Mouse (Mus musculus): Measurements from ENCODE around the gene Iqcn. TPM values are rescaled to one million over a fixed set of nuclear protein-coding genes. Genes with fewer than 3 reads are reported as not detected.
A peak's percentile ranks its signal among the peaks of the same experiment; 100 is the strongest.

The Iqcn gene
- polyA plus RNA-seq, 1 experiment from 2014 or later = not detected

DNA sequence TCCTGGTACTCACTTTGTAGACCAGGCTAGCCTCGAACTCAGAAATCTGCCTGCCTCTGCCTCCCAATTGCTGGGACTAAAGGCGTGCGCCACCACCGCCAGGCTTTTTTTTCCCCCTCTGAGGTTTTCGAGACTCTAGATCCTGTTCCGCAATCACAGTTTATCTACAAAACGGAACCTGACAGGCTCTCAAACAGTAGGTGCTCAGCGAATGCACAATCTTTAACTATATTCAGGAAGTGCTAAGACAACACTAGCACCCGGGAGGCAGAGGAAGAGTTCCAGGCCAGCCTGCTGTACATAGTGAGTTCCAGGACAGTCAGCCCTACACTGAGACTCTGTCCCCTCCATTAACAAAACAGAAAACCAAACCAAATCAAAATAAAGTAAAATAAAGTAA is 62.1 kb downstream of the Iqcn start:
- 35% methylated on average over 9 of the region's 9 CpGs for WGBS (ENCODE audit: missing documents)
- Histone ChIP-seq H3K4me3 (ENCODE audit: inconsistent target) (peak overlapping the region; percentile 55), H3K36me3 (ENCODE audit: inconsistent target) (peaks cover under 1% of the 10 kb centered on the region; the same call in 1 of the 2 replicates), H3K79me2 (ENCODE audit: inconsistent target) (peaks cover 4% of the 10 kb centered on the region; the same call in 1 of the 2 replicates), H3K27ac (peak overlapping the region; percentile 58)

DNA sequence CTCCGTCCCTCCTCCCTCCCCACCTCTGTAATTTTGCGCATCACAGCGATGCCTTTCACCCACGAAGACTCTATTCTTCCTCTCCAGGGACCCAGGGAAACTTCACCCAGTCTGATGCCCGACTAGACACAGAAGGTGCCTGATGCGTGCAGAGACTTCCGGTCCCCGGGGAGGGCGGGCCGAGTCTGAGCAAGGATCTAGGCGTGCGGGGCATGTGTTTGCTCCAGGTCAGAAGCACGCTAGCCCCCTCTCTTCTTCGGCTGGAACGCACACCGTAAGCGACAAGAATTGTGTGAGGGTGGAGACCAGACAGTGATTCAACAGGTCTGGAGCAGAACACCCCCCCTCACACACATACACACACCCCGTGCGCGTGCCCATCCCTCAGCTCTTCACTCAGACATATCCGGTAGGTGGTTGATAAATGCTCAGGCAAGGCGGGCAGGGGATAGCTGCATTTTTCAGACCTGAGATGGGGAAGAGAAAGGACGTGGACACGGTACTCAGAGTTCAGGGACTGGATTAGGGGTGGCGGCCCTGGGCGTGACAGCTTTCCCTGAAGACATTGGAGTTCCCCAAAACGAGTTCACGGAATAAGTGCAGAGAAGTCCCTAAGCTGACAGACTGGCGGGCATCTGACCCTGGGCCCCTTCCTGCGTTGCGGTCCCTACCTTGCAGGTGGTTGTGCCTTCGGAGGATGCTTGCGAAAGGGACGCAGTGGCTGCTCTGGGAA is 62.7 kb downstream of the Iqcn start:
- WGBS (ENCODE audit: missing documents) = 4% methylated on average over 33 of the region's 34 CpGs
- H3K36me3 ChIP-seq (ENCODE audit: inconsistent target) = peaks cover 7% of the 10 kb centered on the region; the same call in 1 of the 2 replicates
- H3K79me2 ChIP-seq (ENCODE audit: inconsistent target) = peaks cover 4% of the 10 kb centered on the region; the same call in 1 of the 2 replicates
- H3K27ac ChIP-seq = peak overlapping the region; percentile 58
- H3K4me3 ChIP-seq (ENCODE audit: inconsistent target) = peak overlapping the region; percentile 55

DNA sequence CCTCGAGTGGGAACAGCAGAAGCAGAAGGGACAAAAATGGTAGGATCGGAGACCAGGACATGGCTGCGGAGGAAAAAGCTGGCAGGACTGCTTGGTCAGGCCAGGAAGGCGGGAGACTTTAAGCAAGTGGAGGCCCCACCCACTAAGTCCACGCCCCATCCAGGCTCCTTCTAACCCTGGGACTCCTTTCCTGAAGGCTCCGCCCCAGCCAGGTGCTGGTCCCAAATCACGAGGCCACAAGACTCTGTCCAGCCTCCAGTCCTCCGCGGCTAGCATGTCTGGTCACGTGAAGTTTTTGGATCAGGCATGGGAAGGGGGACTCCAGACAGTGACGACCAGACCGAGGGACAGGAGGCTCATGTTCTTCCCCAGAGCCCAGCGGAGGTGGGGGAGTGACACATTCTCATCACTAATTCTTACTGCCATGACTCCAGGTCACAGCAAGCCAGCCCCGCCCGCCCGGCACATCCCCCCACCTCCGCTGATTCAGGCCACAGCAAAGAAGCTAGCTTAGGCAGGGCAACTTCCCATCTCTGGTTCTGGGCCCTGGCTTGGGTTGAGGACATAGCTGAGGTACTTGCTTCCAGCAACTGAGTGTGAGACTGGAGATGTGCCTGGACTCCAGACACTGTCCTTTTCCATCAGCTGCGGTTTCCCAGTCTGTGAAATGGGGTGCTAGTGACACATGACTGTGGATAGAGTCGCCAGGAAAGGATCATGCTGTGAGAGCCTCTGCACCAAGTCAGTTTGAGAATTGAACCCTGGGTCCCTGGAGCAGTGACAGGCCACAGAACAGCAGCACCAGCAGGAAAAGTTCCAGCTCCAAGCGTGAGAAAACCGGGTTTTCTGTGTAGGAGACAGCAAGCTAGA is 63.5 kb downstream of the Iqcn start:
- WGBS (ENCODE audit: missing documents) = 23% methylated on average over 21 of the region's 21 CpGs
- H3K79me2 ChIP-seq (ENCODE audit: inconsistent target) = peaks cover 4% of the 10 kb centered on the region; the same call in 1 of the 2 replicates
- H3K36me3 ChIP-seq (ENCODE audit: inconsistent target) = peaks cover 9% of the 10 kb centered on the region; the same call in 1 of the 2 replicates
- peak overlapping the region; percentile 58 for H3K27ac ChIP-seq
- peak overlapping the region; percentile 55 for H3K4me3 ChIP-seq (ENCODE audit: inconsistent target)

Other genes with a start within 250 kb of the Iqcn start
- gene Klhl26, start 226.5 kb upstream of the Iqcn start, polyA plus RNA-seq (2018) = 5.9 to 7.7 TPM (median 7.4 TPM) in 3 replicates
- gene Tmem59l, start 216.1 kb upstream of the Iqcn start, polyA plus RNA-seq (2018) = not detected in 3 replicates
- not detected in 3 replicates for gene Crlf1, start 210.3 kb upstream of the Iqcn start, polyA plus RNA-seq (2018)
- 37.3 to 87.0 TPM (median 75.4 TPM) in 3 replicates for gene Rex1bd, start 196.7 kb upstream of the Iqcn start, polyA plus RNA-seq (2018)
- 907 to 1,116 TPM (median 1,045 TPM) in 3 replicates for gene Uba52, start 192.7 kb upstream of the Iqcn start, polyA plus RNA-seq (2018)
- gene Fkbp8, start 175.7 kb upstream of the Iqcn start, polyA plus RNA-seq (2018) = 103 to 188 TPM (median 181 TPM) in 3 replicates
- gene Kxd1, start 175.5 kb upstream of the Iqcn start, polyA plus RNA-seq (2018) = 50.0 to 80.3 TPM (median 65.4 TPM) in 3 replicates
- gene Ell, start 164.0 kb upstream of the Iqcn start, polyA plus RNA-seq (2018) = 18.8 to 33.9 TPM (median 21.7 TPM) in 3 replicates
- 26.5 to 53.2 TPM (median 51.1 TPM) in 3 replicates for gene Isyna1, start 109.1 kb upstream of the Iqcn start, polyA plus RNA-seq (2018)
- 71.4 to 137 TPM (median 122 TPM) in 3 replicates for gene Ssbp4, start 94.6 kb upstream of the Iqcn start, polyA plus RNA-seq (2018)
- gene Lrrc25, start 87.3 kb upstream of the Iqcn start, polyA plus RNA-seq (2018) = 104 to 230 TPM (median 156 TPM) in 3 replicates
- 24.3 to 124 TPM (median 74.3 TPM) in 3 replicates for gene Gdf15, start 71.0 kb upstream of the Iqcn start, polyA plus RNA-seq (2018)
- gene Pgpep1, start 43.1 kb upstream of the Iqcn start, polyA plus RNA-seq (2018) = 19.1 to 57.8 TPM (median 24.3 TPM) in 3 replicates
- gene Lsm4, start 30.2 kb upstream of the Iqcn start, polyA plus RNA-seq (2018) = 47.7 to 66.4 TPM (median 48.9 TPM) in 3 replicates
- 29.7 to 79.6 TPM (median 40.0 TPM) in 3 replicates for gene Jund, start 4.5 kb upstream of the Iqcn start, polyA plus RNA-seq (2018)
- gene Gm3336, start 15.1 kb downstream of the Iqcn start, polyA plus RNA-seq (2018) = not detected in 3 replicates
- gene Pde4c, start 20.3 kb downstream of the Iqcn start, polyA plus RNA-seq (2018) = not detected in 3 replicates
- 3.2 to 5.2 TPM (median 3.7 TPM) in 3 replicates for gene Rab3a, start 51.2 kb downstream of the Iqcn start, polyA plus RNA-seq (2018)
- gene Mpv17l2, start 57.5 kb downstream of the Iqcn start, polyA plus RNA-seq (2018) = 26.0 to 40.2 TPM (median 29.3 TPM) in 3 replicates
- 23.2 to 26.1 TPM (median 23.3 TPM) in 3 replicates for gene Pik3r2, start 73.3 kb downstream of the Iqcn start, polyA plus RNA-seq (2018)
- gene Mast3, start 101.6 kb downstream of the Iqcn start, polyA plus RNA-seq (2018) = 40.6 to 60.5 TPM (median 46.5 TPM) in 3 replicates
- gene Il12rb1, start 105.0 kb downstream of the Iqcn start, polyA plus RNA-seq (2018) = 1.4 to 7.6 TPM (median 1.6 TPM) in 3 replicates
- gene Arrdc2, start 136.3 kb downstream of the Iqcn start, polyA plus RNA-seq (2018) = 8.1 to 21.9 TPM (median 12.1 TPM) in 3 replicates
- 1.2 to 1.7 TPM (median 1.6 TPM) in 3 replicates for gene Kcnn1, start 159.8 kb downstream of the Iqcn start, polyA plus RNA-seq (2018)
- gene Ccdc124, start 170.5 kb downstream of the Iqcn start, polyA plus RNA-seq (2018) = 47.6 to 62.3 TPM (median 58.2 TPM) in 3 replicates
- not detected in 3 replicates for gene Slc5a5, start 189.3 kb downstream of the Iqcn start, polyA plus RNA-seq (2018)
- gene Rpl18a, start 194.0 kb downstream of the Iqcn start, polyA plus RNA-seq (2018) = 1,516 to 2,224 TPM (median 1,908 TPM) in 3 replicates
- gene Map1s, start 202.5 kb downstream of the Iqcn start, polyA plus RNA-seq (2018) = 20.1 to 42.7 TPM (median 38.1 TPM) in 3 replicates